Mouse (Mus musculus): ENCODE data around the gene U2af1l4. TPM values are rescaled to one million over a fixed set of nuclear protein-coding genes. Genes with fewer than 3 reads are reported as not detected.

The U2af1l4 gene
- polyA plus RNA-seq, 1 experiment from 2014 or later = 86.0 TPM

DNA sequence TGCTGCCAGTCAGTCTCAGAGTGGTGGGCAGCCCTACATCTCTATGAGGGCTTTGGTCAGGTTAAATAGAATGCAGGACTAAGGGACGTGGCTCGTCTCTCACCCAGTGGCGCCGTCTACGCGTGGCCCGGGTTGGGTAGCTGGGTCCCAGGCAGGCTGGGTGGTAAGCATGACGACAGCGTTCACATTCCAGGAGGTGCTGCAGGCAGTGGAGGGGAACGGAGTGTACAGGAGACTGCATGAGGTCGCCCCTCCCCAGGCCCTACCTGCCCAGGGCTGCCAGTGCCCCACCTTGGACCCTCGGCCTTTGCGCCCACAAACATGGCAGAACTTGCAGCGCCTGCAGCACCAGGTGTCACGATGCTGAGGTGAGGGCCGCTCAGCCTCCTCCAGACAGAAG is 18.4 kb downstream of the U2af1l4 start:
- Histone ChIP-seq H3K36me3 (ENCODE audit: insufficient read depth, low read length) (peaks cover 59% of the 10 kb centered on the region), H3K9ac (replicated peaks; ENCODE audit: low read depth) (no peak overlapping the region), H3K4me3 (ENCODE audit: low read depth, low read length) (no peak overlapping the region), H3K9me3 (ENCODE audit: low read length) (no peaks in the 10 kb centered on the region), H3K4me1 (ENCODE audit: insufficient read depth, low read depth, low read length) (no peaks in the 10 kb centered on the region), H3K27me3 (replicated peaks; ENCODE audit: insufficient read depth, low read length) (no peaks in the 10 kb centered on the region), H3K4me2 (replicated peaks; ENCODE audit: low read depth, low read length) (no peak overlapping the region), H3K27ac (ENCODE audit: low read length) (no peak overlapping the region)
- ATAC-seq (no peak), DNase-seq (ENCODE audit: low spot score) (no peak)
- TF ChIP-seq CTCF (IDR thresholded peaks at IDR 0.05) (no peak), EP300 (IDR thresholded peaks at IDR 0.05) (no peak)
- 90% methylated on average over 16 of the region's 16 CpGs for WGBS

DNA sequence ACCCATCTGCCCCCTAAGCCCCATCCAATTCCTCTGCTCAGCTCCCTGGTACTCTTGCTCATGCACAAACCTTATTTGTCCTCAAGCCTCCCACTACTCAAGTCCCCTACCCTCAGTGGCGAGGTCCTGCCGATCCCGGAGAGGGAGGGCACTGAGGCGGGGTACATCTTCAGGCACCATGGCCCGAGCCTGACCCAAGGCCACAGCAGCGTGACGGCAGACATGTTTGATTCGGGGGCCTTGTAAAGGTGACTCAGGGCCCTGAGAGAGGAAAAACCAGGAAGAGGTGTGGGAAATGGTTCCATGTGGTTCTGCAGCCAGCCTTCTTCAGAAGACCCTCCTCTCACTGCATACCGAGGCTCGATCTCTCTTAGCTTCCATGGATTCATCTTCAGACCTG is 21.2 kb downstream of the U2af1l4 start:
- Histone ChIP-seq H3K4me3 (ENCODE audit: low read depth, low read length) (no peak overlapping the region), H3K4me1 (ENCODE audit: insufficient read depth, low read depth, low read length) (peaks cover 4% of the 10 kb centered on the region), H3K27ac (ENCODE audit: low read length) (no peak overlapping the region), H3K4me2 (replicated peaks; ENCODE audit: low read depth, low read length) (no peak overlapping the region), H3K9ac (replicated peaks; ENCODE audit: low read depth) (no peak overlapping the region), H3K27me3 (replicated peaks; ENCODE audit: insufficient read depth, low read length) (no peaks in the 10 kb centered on the region), H3K9me3 (ENCODE audit: low read length) (no peaks in the 10 kb centered on the region), H3K36me3 (ENCODE audit: insufficient read depth, low read length) (peaks cover 33% of the 10 kb centered on the region)
- no peak for TF ChIP-seq EP300 (IDR thresholded peaks at IDR 0.05)
- no peak for TF ChIP-seq CTCF (IDR thresholded peaks at IDR 0.05)
- 88% methylated on average over 10 of the region's 10 CpGs for WGBS
- ATAC-seq (no peak), DNase-seq (ENCODE audit: low spot score) (no peak)

DNA sequence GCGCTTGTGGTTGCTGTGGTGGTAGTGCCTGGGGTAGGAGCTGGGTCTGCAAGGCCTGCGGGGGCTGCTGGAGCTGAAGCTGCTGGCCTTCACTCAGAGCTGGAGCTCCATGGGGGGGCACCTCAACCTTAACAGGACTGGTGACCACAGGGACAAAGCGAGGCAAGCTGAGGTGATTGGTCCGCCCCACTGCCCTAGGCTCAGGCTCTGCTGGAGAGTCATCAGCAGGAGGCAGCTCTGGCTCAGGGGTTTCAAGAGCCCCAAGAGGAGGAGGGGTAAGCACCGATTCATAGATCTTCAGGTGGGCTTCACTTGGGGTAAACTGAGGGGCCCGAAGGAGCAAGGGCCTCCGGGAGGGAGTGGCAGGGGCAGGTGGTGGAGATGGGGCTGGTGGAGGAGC is 22.1 kb downstream of the U2af1l4 start:
- no peak for ATAC-seq
- H3K36me3 ChIP-seq (ENCODE audit: insufficient read depth, low read length) = peaks cover 25% of the 10 kb centered on the region; the same call in 1 of the 2 replicates

DNA sequence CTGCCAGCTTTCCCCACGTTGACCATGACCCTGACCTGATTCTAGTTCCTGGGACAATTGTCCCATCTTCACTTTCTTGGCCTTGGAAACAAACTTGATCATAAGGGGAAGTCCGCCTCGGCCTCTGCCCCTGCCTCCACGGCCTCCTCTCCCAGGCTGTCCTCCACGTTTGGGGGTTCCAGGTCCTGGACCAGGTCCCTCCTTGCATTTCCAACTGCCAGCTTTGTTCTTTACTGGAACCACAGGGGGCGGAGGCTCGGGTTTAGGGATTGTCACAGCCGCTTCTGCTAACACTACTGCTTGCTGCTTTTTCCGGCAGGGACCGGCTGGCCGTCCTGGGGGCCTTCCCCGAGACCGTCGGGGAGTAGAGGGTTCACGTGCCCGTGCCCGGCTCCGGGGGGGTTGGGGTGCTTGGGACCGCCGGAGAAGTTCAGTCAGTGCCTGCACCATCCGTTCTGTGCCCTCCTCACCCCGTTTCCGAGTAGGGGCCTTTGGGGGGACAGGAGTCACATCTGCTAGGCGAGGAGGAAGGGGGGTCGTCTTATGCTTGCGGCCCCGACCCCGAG is 23.4 kb downstream of the U2af1l4 start:
- DNase-seq (ENCODE audit: low spot score) (no peak), ATAC-seq (no peak)
- H3K27me3 ChIP-seq (replicated peaks; ENCODE audit: insufficient read depth, low read length) = no peaks in the 10 kb centered on the region
- no peaks in the 10 kb centered on the region for H3K9me3 ChIP-seq (ENCODE audit: low read length)
- H3K36me3 ChIP-seq (ENCODE audit: insufficient read depth, low read length) = peaks cover 15% of the 10 kb centered on the region; the same call in 1 of the 2 replicates
- H3K4me3 ChIP-seq (ENCODE audit: low read depth, low read length) = no peak overlapping the region
- no peak overlapping the region for H3K4me2 ChIP-seq (replicated peaks; ENCODE audit: low read depth, low read length)
- H3K9ac ChIP-seq (replicated peaks; ENCODE audit: low read depth) = no peak overlapping the region; the same call in 1 of the 2 replicates
- TF ChIP-seq EP300 (IDR thresholded peaks at IDR 0.05) (no peak), CTCF (IDR thresholded peaks at IDR 0.05) (no peak)
- 86% methylated on average over 28 of the region's 28 CpGs for WGBS
- H3K27ac ChIP-seq (ENCODE audit: low read length) = no peak overlapping the region
- peaks cover 4% of the 10 kb centered on the region for H3K4me1 ChIP-seq (ENCODE audit: insufficient read depth, low read depth, low read length)

More for the DNA sequence above, 22.1 kb downstream of the U2af1l4 start:
- Histone ChIP-seq H3K4me1 (ENCODE audit: insufficient read depth, low read depth, low read length) (peaks cover 4% of the 10 kb centered on the region), H3K4me3 (ENCODE audit: low read depth, low read length) (no peak overlapping the region), H3K9me3 (ENCODE audit: low read length) (no peaks in the 10 kb centered on the region), H3K27me3 (replicated peaks; ENCODE audit: insufficient read depth, low read length) (no peaks in the 10 kb centered on the region), H3K9ac (replicated peaks; ENCODE audit: low read depth) (no peak overlapping the region), H3K4me2 (replicated peaks; ENCODE audit: low read depth, low read length) (no peak overlapping the region), H3K27ac (ENCODE audit: low read length) (no peak overlapping the region)
- WGBS = 95% methylated on average over 7 of the region's 7 CpGs
- DNase-seq (ENCODE audit: low spot score) = no peak
- no peak for TF ChIP-seq CTCF (IDR thresholded peaks at IDR 0.05)

DNA sequence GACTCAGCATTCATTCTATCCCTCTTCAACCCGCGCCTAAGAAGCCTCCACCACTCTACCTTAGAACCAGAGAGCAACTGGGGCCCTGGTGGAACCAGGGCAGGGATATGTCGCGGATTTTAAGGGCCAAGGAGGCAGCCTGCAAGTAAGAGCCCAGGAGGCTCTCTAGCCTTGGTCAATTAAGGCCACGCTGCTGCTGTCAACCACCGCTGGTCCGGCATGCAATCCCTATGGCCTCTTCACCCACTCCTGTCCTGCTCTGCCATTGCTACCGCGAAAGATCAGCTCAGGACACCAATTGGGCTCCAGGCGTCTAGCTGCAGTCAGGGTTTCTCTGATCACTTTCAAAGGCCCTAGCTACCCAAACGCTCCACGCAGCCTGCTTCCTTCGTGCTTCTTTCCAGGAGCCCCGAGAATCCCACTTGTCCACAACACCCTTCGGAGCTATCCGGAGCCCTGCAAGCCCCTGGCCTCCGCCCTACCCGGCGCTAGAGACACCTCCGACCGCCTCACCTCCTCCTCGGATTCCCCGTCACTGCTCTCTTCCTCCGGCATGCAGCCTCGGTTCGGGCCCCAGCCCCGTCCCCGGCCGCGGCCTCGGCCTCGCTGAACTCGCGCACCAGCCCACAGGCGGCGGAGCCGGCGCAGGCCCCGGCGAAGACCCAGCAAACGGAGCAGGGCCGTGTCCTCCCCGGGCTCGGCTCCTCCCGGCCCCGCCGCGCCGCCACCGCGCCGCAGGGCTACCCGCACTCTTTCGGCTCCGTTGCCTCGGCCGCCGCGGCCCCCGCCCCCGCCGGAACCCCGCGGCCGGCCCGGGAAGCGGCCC is 25.0 kb downstream of the U2af1l4 start:
- DNase-seq (ENCODE audit: low spot score) = peak; percentile 39
- ATAC-seq = peak; percentile 11
- peaks cover 4% of the 10 kb centered on the region for H3K4me1 ChIP-seq (ENCODE audit: insufficient read depth, low read depth, low read length)
- peak overlapping the region; percentile 94 for H3K27ac ChIP-seq (ENCODE audit: low read length)
- peak overlapping the region; percentile 73 for H3K4me2 ChIP-seq (replicated peaks; ENCODE audit: low read depth, low read length)
- peak overlapping the region; percentile 95 for H3K4me3 ChIP-seq (ENCODE audit: low read depth, low read length)
- 1% methylated on average over 61 of the region's 67 CpGs for WGBS
- H3K9me3 ChIP-seq (ENCODE audit: low read length) = no peaks in the 10 kb centered on the region
- H3K9ac ChIP-seq (replicated peaks; ENCODE audit: low read depth) = peak overlapping the region; percentile 97
- H3K36me3 ChIP-seq (ENCODE audit: insufficient read depth, low read length) = 0 out of 2 replicates have a peak, but pooled peaks cover 13% of the 10 kb centered on the region
- H3K27me3 ChIP-seq (replicated peaks; ENCODE audit: insufficient read depth, low read length) = no peaks in the 10 kb centered on the region
- TF ChIP-seq CTCF (IDR thresholded peaks at IDR 0.05) (no peak), EP300 (IDR thresholded peaks at IDR 0.05) (no peak)

DNA sequence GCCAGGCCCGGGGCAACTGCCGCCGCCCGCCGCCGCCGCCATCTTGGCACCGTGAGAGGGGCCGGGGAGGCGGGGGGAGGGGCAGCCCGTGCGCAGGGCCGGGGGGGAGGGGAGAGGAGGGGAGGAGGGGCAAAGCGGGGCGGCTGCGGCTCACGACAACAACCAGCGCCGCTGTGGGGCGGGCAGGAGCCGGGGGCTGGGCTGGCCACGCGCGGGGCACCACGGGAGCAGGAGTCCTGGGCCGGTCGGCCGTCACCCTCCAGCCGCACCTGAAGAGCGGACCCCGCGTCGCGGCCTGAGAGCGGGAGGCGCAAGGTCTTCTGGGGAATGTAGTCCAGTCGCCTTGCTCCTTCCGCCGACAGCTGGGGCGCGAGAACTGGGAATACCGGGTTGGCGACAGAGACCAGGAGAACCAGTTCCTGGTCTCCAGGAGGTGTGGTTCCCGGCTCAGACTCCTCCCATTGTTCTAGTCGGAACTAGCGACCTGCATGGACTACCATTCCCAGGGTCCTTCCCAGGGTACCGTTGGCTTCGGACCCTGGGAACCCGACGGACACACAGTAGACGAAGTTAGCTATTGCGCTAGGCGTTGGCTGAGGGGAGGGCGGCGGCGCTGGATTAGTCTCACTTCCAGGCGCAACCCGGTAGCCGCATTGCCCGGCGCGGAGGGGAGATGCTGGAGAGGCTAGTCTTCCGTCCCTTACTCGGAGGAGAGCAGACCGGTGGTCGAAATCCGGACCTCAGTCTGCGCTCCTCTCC is 25.8 kb downstream of the U2af1l4 start, which contains the start of gene Kmt2b:
Gene Kmt2b (minus strand): TSS at position 51 of the 759 bp plus-strand sequence.
- Histone ChIP-seq H3K4me3 (ENCODE audit: low read depth, low read length) (peak within 1 kb of the TSS; percentile 95), H3K4me1 (ENCODE audit: insufficient read depth, low read depth, low read length) (peaks cover 4% of the 10 kb centered on the region), H3K4me2 (replicated peaks; ENCODE audit: low read depth, low read length) (peak within 1 kb of the TSS; percentile 73), H3K9ac (replicated peaks; ENCODE audit: low read depth) (peak within 1 kb of the TSS; percentile 97), H3K27me3 (replicated peaks; ENCODE audit: insufficient read depth, low read length) (no peaks in the 10 kb centered on the region), H3K36me3 (ENCODE audit: insufficient read depth, low read length) (0 out of 2 replicates have a peak, but pooled peaks cover 10% of the 10 kb centered on the region), H3K9me3 (ENCODE audit: low read length) (no peaks in the 10 kb centered on the region), H3K27ac (ENCODE audit: low read length) (peak within 1 kb of the TSS; percentile 94)
- TF ChIP-seq CTCF (IDR thresholded peaks at IDR 0.05) (no peak; the same call in 1 of the 2 replicates), EP300 (IDR thresholded peaks at IDR 0.05) (no peak)
- WGBS = under 1% methylated on average over 43 of the region's 68 CpGs
- peak; percentile 96 for ATAC-seq
- peak; percentile 99 for DNase-seq (ENCODE audit: low spot score)
